Mouse (Mus musculus) bone marrow, adult 2 months (tissue): Measurements from ENCODE around the gene Ormdl3. TPM values are rescaled to one million over a fixed set of nuclear protein-coding genes. Genes with fewer than 3 reads are reported as not detected.

Experiments used
- H3K27ac ChIP-seq: fragments of 200-500 bp; 2 replicates; pipeline ENCODE4 v1.5.1; 2012; ENCODE audit warnings: low read depth, mild to moderate bottlenecking, control low read depth, inconsistent platforms, low read length; ENCODE audit not compliant: control insufficient read depth, poor library complexity, insufficient read depth
- H3K4me1 ChIP-seq: fragments of 200-500 bp; 2 replicates; pipeline ENCODE4 v1.6.1; 2011; ENCODE audit warnings: low read length; ENCODE audit not compliant: control insufficient read depth, insufficient read depth
- H3K4me3 ChIP-seq: fragments of 200-500 bp; replicated peaks from 2 replicates; pipeline ENCODE3; 2011; ENCODE audit warnings: mild to moderate bottlenecking, low read depth, low read length, control low read depth; ENCODE audit not compliant: control insufficient read depth
- CTCF ChIP-seq: fragments of 200-500 bp; IDR thresholded peaks from 2 replicates; pipeline ENCODE4 v1.5.1; 2011; ENCODE audit warnings: low read length, control low read depth; ENCODE audit not compliant: control insufficient read depth, insufficient read depth
- POLR2A ChIP-seq: fragments of 200-500 bp; IDR thresholded peaks from 2 replicates; pipeline ENCODE4 v1.6.1; 2011; ENCODE audit warnings: low read depth, mild to moderate bottlenecking, control low read depth, low read length, borderline replicate concordance; ENCODE audit not compliant: control insufficient read depth
- WGBS: fragments of 180-500 bp; shearing (Covaris S2); methylation state at CpG from one replicate; pipeline ENCODE4 v1.1.7; 2018; 5-methylcytosine and 5-hydroxymethylcytosine counted together
- polyA plus RNA-seq: library from polyadenylated mRNA; stranded (reverse); fragments of >200 nt; gene quantifications from 2 replicates; pipeline ENCODE4 v1.2.4, GENCODE M21; 2011; ENCODE audit warnings: low replicate concordance; ENCODE audit not compliant: missing spikeins, insufficient read depth, insufficient read length

The Ormdl3 gene
- polyA plus RNA-seq, 1 experiment, result 41.2 TPM

GRCm38 (mm10) chr11:98550975-98551828 lies 36.0 kb downstream of the Ormdl3 start, which contains the start of gene Zpbp2:
Gene Zpbp2 (plus strand): TSS chr11:98551097.
- peak within 1 kb of the TSS; percentile 76 for H3K4me3 ChIP-seq
- peaks cover 2% of the 10 kb centered on the region; the same call in 1 of the 2 replicates for H3K4me1 ChIP-seq
- TF ChIP-seq CTCF, result no peak
- peak; percentile 76; the same call in 1 of the 2 replicates for TF ChIP-seq POLR2A
- WGBS, result under 1% methylated on average over 51 of the region's 51 CpGs
- H3K27ac ChIP-seq, result peak within 1 kb of the TSS; percentile 91

- TF ChIP-seq POLR2A (no peak), CTCF (no peak)
- H3K4me3 ChIP-seq, result peak overlapping the region; percentile 76
- peak overlapping the region; percentile 91 for H3K27ac ChIP-seq
- WGBS, result 16% methylated on average over 20 of the region's 20 CpGs
- H3K4me1 ChIP-seq, result peaks cover 2% of the 10 kb centered on the region; the same call in 1 of the 2 replicates
Observed at GRCm38 (mm10) chr11:98550311-98550974, 36.7 kb downstream of the Ormdl3 start.

- Histone ChIP-seq H3K4me1 (peaks cover 2% of the 10 kb centered on the region; the same call in 1 of the 2 replicates), H3K4me3 (no peak overlapping the region), H3K27ac (no peak overlapping the region)
- WGBS, result 57% methylated on average over 4 of the region's 4 CpGs
- no peak for TF ChIP-seq POLR2A
- no peak for TF ChIP-seq CTCF
Observed at GRCm38 (mm10) chr11:98549363-98549762, 37.8 kb downstream of the Ormdl3 start.

GRCm38 (mm10) chr11:98547308-98547693 lies 39.9 kb downstream of the Ormdl3 start:
- Histone ChIP-seq H3K4me1 (peaks cover 2% of the 10 kb centered on the region; the same call in 1 of the 2 replicates), H3K4me3 (no peak overlapping the region), H3K27ac (peak overlapping the region; percentile 81; the same call in 1 of the 2 replicates)
- WGBS, result 17% methylated on average over 3 of the region's 3 CpGs
- TF ChIP-seq POLR2A, result no peak
- no peak for TF ChIP-seq CTCF

GRCm38 (mm10) chr11:98546529-98547307 lies 40.5 kb downstream of the Ormdl3 start:
- TF ChIP-seq CTCF (no peak), POLR2A (no peak)
- peak overlapping the region; percentile 81 for H3K27ac ChIP-seq
- 36% methylated on average over 12 of the region's 12 CpGs for WGBS
- H3K4me3 ChIP-seq, result peak overlapping the region; percentile 22
- peaks cover 2% of the 10 kb centered on the region; the same call in 1 of the 2 replicates for H3K4me1 ChIP-seq

- Histone ChIP-seq H3K4me3 (peak within 1 kb of the TSS; percentile 60), H3K4me1 (peaks cover 2% of the 10 kb centered on the region; the same call in 1 of the 2 replicates), H3K27ac (peak within 1 kb of the TSS; percentile 97)
- 1% methylated on average over 58 of the region's 58 CpGs for WGBS
- TF ChIP-seq POLR2A (peak; percentile 67), CTCF (no peak)
Observed at GRCm38 (mm10) chr11:98545711-98546231, 41.4 kb downstream of the Ormdl3 start, which contains the start of gene Ikzf3. Gene Ikzf3 (minus strand): TSS chr11:98546031.

- peak overlapping the region; percentile 97 for H3K27ac ChIP-seq
- H3K4me3 ChIP-seq, result peak overlapping the region; percentile 60
- H3K4me1 ChIP-seq, result peaks cover 2% of the 10 kb centered on the region; the same call in 1 of the 2 replicates
- TF ChIP-seq CTCF (no peak), POLR2A (no peak)
- 3% methylated on average over 16 of the region's 16 CpGs for WGBS
Observed at GRCm38 (mm10) chr11:98544890-98545677, 42.1 kb downstream of the Ormdl3 start.
